Mouse (Mus musculus) adrenal gland, postnatal 36 days (tissue): ENCODE measurements at regions not wholly inside any gene's neighbourhood (a gene's known extent, or its start where the extent isn't known, plus 50 kb on each side); places are given as distances from the start of the nearest gene placed in this dataset.

Experiments used
- DNase-seq, 2 experiments: peaks; one replicate each; pipeline ENCODE4 v3.0.0; 2021; ENCODE audit warnings: mixed read lengths in 1 of 2

GRCm38 (mm10) chr2:159138603-159139002 lies 344.0 kb downstream of the Dhx35 start:
- DNase-seq, result no peak

- DNase-seq, result no peak
Measured at GRCm38 (mm10) chr2:159145980-159146379, 351.4 kb downstream of the Dhx35 start.

- peak; percentile 69 to 79 for DNase-seq
Measured at GRCm38 (mm10) chr2:159163985-159164384, 369.4 kb downstream of the Dhx35 start.

GRCm38 (mm10) chr2:159168553-159169064 lies 374.0 kb downstream of the Dhx35 start:
- peak in 1 of 2 experiments; percentile 7 for DNase-seq

- no peak for DNase-seq
Measured at GRCm38 (mm10) chr2:159196156-159196555, 401.5 kb downstream of the Dhx35 start.

- DNase-seq, result no peak
Measured at GRCm38 (mm10) chr2:159232266-159232665, 437.7 kb downstream of the Dhx35 start.

- DNase-seq, result no peak
Measured at GRCm38 (mm10) chr2:159235000-159235399, 440.4 kb downstream of the Dhx35 start.

- no peak for DNase-seq
Measured at GRCm38 (mm10) chr2:159250065-159250464, 455.5 kb downstream of the Dhx35 start.

- no peak for DNase-seq
Measured at GRCm38 (mm10) chr2:159250993-159251665, 456.5 kb downstream of the Dhx35 start.

GRCm38 (mm10) chr2:159270221-159271080 lies 475.8 kb downstream of the Dhx35 start:
- no peak for DNase-seq

- DNase-seq, result peak in 1 of 2 experiments; percentile 13
Measured at GRCm38 (mm10) chr2:159278896-159279295, 484.3 kb downstream of the Dhx35 start.

- no peak for DNase-seq
Measured at GRCm38 (mm10) chr2:159281558-159282320, 487.1 kb downstream of the Dhx35 start.

- no peak for DNase-seq
Measured at GRCm38 (mm10) chr2:159284100-159284499, 489.5 kb downstream of the Dhx35 start.

GRCm38 (mm10) chr2:159284525-159285189 lies 490.1 kb downstream of the Dhx35 start:
- no peak for DNase-seq

GRCm38 (mm10) chr2:159287996-159288563 lies 493.5 kb downstream of the Dhx35 start:
- no peak for DNase-seq

- DNase-seq, result peak in 1 of 2 experiments; percentile 16
Measured at GRCm38 (mm10) chr2:159290081-159290480, 495.5 kb downstream of the Dhx35 start.

- no peak for DNase-seq
Measured at GRCm38 (mm10) chr2:159307001-159307400, 512.4 kb downstream of the Dhx35 start.

- DNase-seq, result peak; percentile 16 to 23
Measured at GRCm38 (mm10) chr2:159334711-159335110, 540.1 kb downstream of the Dhx35 start.

GRCm38 (mm10) chr2:159336646-159337045 lies 542.0 kb downstream of the Dhx35 start:
- no peak for DNase-seq

GRCm38 (mm10) chr2:159343624-159344560 lies 549.3 kb downstream of the Dhx35 start:
- DNase-seq, result no peak
